Mouse (Mus musculus) forebrain, embryonic 14.5 days (tissue): ENCODE results near the gene 1110017D15Rik. TPM values are rescaled to one million over a fixed set of nuclear protein-coding genes. Genes with fewer than 3 reads are reported as not detected.
"Not testable (repeated sequence)": the region's sequence is repeated elsewhere in the genome, so short reads cannot be mapped to it uniquely, and the experiment has no call there.

Source experiments
- ATAC-seq: fragments of 200-750 bp; cut with Nextera tagmentation; 2 replicates; pipeline ENCODE4 v1.8.0; 2017; ENCODE audit warnings: mild to moderate bottlenecking, moderate library complexity
- DNase-seq: peaks from one replicate; pipeline ENCODE4 v3.0.0-alpha.2; 2015; ENCODE audit warnings: low spot score
- H3K27ac ChIP-seq: fragments of 300-500 bp; sonication (generic); 2 replicates; pipeline ENCODE4 v1.5.1; 2014; ENCODE audit warnings: low read depth, mild to moderate bottlenecking, control low read depth, low read length, moderate library complexity
- H3K27me3 ChIP-seq: fragments of 300-500 bp; sonication (generic); replicated peaks from 2 replicates; pipeline ENCODE4 v1.6.1; 2014; ENCODE audit warnings: low read length, control low read depth, mixed read lengths; ENCODE audit not compliant: control insufficient read depth, insufficient read depth
- H3K36me3 ChIP-seq: fragments of 300-500 bp; sonication (generic); 2 replicates; pipeline ENCODE4 v1.6.1; 2014; ENCODE audit warnings: low read length, control low read depth; ENCODE audit not compliant: control insufficient read depth, insufficient read depth
- H3K4me1 ChIP-seq: fragments of 300-500 bp; sonication (generic); 2 replicates; pipeline ENCODE4 v1.6.1; 2014; ENCODE audit warnings: antibody characterized with exemption, low read length, control low read depth; ENCODE audit not compliant: control insufficient read depth, insufficient read depth
- H3K4me2 ChIP-seq: fragments of 300-500 bp; sonication (generic); 2 replicates; pipeline ENCODE4 v1.6.1; 2014; ENCODE audit warnings: mild to moderate bottlenecking, control low read depth, low read length
- H3K4me3 ChIP-seq: fragments of 300-500 bp; sonication (generic); 2 replicates; pipeline ENCODE4 v1.5.1; 2014; ENCODE audit warnings: low read depth, low read length, control low read depth
- H3K9ac ChIP-seq: fragments of 300-500 bp; sonication (generic); 2 replicates; pipeline ENCODE4 v1.6.1; 2014; ENCODE audit warnings: mild to moderate bottlenecking, low read length, control low read depth, moderate library complexity
- H3K9me3 ChIP-seq: fragments of 300-500 bp; sonication (generic); replicated peaks from 2 replicates; pipeline ENCODE4 v1.6.1; 2016; ENCODE audit warnings: low read length, control low read depth, mixed read lengths; ENCODE audit not compliant: control insufficient read depth
- WGBS: fragments of 180-500 bp; shearing (Covaris S2); extraction: QIAGEN DNeasy Blood & Tissue Kit; methylation state at CpG from one replicate; pipeline ENCODE4 v1.1.7; 2014; 5-methylcytosine and 5-hydroxymethylcytosine counted together
- polyA plus RNA-seq: library from polyadenylated mRNA; unstranded; fragments of >200 nt; fragmentation: Nextera tagmentation; extraction: Ambion mirVana; gene quantifications from 2 replicates; pipeline ENCODE4 v1.2.1, GENCODE M21; 2014

1110017D15Rik gene
- polyA plus RNA-seq, 1 experiment from 2014 or later = 11.1 TPM

GRCm38 (mm10) chr4:41468396-41469080, 48.6 kb downstream of the 1110017D15Rik start:
- no peaks in the 10 kb centered on the region for H3K9me3 ChIP-seq
- peak; percentile 84 for DNase-seq
- H3K4me3 ChIP-seq = no peak overlapping the region
- H3K36me3 ChIP-seq = no peaks in the 10 kb centered on the region
- no peak for ATAC-seq
- H3K4me2 ChIP-seq = no peak overlapping the region
- WGBS = 54% methylated on average over 17 of the region's 17 CpGs
- no peaks in the 10 kb centered on the region for H3K27me3 ChIP-seq
- no peak overlapping the region for H3K27ac ChIP-seq
- no peak overlapping the region for H3K9ac ChIP-seq
- H3K4me1 ChIP-seq = peaks cover 28% of the 10 kb centered on the region

GRCm38 (mm10) chr4:41465287-41465665, 51.9 kb downstream of the 1110017D15Rik start:
- 4% methylated on average over 17 of the region's 17 CpGs for WGBS
- Histone ChIP-seq H3K4me3 (peak overlapping the region; percentile 60), H3K36me3 (no peaks in the 10 kb centered on the region; the same call in 1 of the 2 replicates), H3K4me1 (peaks cover 14% of the 10 kb centered on the region), H3K9ac (peak overlapping the region; percentile 73), H3K4me2 (peak overlapping the region; percentile 52), H3K27ac (no peak overlapping the region), H3K9me3 (no peaks in the 10 kb centered on the region), H3K27me3 (no peaks in the 10 kb centered on the region)
- ATAC-seq = peak; percentile 7
- DNase-seq = peak; percentile 49

DNA sequence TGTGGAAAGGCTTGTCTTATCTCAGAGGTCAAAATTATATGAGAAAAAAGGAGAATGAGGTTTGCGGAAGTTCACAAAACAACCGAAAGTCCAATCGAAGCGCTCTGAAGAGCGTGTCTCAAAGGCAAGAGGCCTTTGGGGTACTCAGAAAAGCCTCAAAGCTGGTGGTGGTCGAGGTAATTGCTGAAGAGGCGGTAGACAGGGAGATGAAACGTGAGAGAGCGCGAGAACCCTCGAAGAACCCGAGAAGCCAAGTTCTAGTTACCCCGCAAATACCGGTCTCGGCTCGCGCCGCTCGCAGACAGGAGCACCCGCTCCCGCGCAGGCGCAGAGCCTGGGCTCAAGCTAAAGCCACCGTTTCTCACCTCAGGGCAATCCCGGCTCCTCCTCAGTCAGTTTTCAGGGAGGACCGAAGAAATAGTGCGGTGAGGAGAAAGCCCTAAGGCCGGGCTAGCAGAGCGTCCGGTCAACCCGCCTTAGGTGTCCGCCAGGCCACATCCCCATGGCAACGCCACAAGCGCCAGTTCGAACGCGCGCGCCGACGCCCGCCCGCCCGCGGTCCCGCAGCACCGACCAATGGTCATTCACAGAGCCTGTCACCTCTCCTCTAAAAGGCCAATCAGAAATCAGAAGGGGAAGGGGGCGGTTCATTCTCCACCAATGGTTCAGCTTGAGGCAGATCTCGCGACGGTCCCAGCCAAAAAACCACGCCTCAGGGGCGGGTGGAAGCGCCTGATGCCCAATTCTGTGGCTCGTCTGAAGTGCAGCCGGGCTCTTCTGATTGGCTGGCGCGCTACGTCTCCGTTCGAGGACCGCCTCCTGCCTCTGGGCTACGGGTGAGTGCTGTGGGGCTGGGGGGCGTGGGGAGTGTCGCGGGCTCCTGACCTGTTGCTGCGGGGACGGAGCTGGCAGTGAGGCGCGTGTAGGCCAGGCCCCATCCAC, 52.5 kb downstream of the 1110017D15Rik start, which contains the start of the genes Kif24 and Nudt2:
TSS of gene Kif24 (minus strand) at position 543 of the 942 bp plus-strand sequence.
TSS of gene Nudt2 (plus strand) at position 807 of the 942 bp plus-strand sequence.
- Histone ChIP-seq H3K27me3 (no peaks in the 10 kb centered on the region), H3K36me3 (no peaks in the 10 kb centered on the region; the same call in 1 of the 2 replicates), H3K4me1 (peaks cover 8% of the 10 kb centered on the region), H3K4me2 (peak within 1 kb of the TSS; percentile 61), H3K9ac (peak within 1 kb of the TSS; percentile 73), H3K4me3 (peak within 1 kb of the TSS; percentile 60), H3K9me3 (no peaks in the 10 kb centered on the region), H3K27ac (peak within 1 kb of the TSS; percentile 60; the same call in 1 of the 2 replicates)
- WGBS = under 1% methylated on average over 70 of the region's 70 CpGs
- DNase-seq (peak; percentile 100), ATAC-seq (peak; percentile 98)

DNA sequence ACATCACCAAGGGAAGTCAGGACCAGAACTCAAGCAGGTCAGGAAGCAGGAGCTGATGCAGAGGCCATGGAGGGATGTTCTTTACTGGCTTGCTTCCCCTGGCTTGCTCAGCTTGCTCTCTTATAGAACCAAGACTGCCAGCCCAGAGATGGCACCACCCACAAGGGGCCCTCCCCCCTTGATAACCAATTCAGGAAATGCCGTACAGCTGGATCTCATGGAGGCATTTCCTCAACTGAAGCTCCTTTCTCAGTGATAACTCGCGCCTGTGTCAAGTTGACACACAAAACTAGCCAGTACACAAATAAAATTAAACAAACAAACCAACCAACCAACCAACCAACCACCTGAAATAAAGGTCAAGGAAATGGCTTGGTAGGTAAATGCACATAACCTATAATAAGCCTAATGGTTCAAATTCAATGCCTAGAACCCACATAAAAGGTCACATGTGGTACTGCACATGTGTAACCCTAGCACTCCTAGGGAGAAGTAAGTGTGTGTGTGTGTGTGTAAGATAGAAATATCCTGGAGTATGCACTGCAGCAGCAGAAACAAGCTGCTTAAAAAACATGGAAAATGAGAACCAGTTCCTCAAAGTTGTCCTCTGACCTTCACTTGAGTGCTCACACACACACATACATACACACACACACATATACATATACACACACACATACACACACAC, 53.9 kb downstream of the 1110017D15Rik start:
- H3K4me1 ChIP-seq, H3K36me3 ChIP-seq, H3K9ac ChIP-seq, ATAC-seq, H3K27ac ChIP-seq, H3K27me3 ChIP-seq, DNase-seq, H3K9me3 ChIP-seq: not testable (repeated sequence)
- H3K4me3 ChIP-seq = peak overlapping the region; percentile 60
- H3K4me2 ChIP-seq = peak overlapping the region; percentile 61
- WGBS = 86% methylated on average over 3 of the region's 3 CpGs

GRCm38 (mm10) chr4:41460690-41461089, 56.4 kb downstream of the 1110017D15Rik start:
- Histone ChIP-seq H3K27ac (no peak overlapping the region), H3K4me3 (no peak overlapping the region), H3K4me2 (no peak overlapping the region), H3K36me3 (no peaks in the 10 kb centered on the region; the same call in 1 of the 2 replicates), H3K27me3 (no peaks in the 10 kb centered on the region), H3K4me1 (no peaks in the 10 kb centered on the region; the same call in 1 of the 2 replicates), H3K9ac (no peak overlapping the region), H3K9me3 (no peaks in the 10 kb centered on the region)
- no peak for DNase-seq
- ATAC-seq = no peak
- 87% methylated on average over 1 of the region's 1 CpGs for WGBS

Other genes with a start within 250 kb of the 1110017D15Rik start
- 41.7 and 51.2 TPM in 2 replicates for gene Ubap2, start 242.2 kb downstream of the 1110017D15Rik start, polyA plus RNA-seq
- 53.4 and 64.7 TPM in 2 replicates for gene Dcaf12, start 202.4 kb downstream of the 1110017D15Rik start, polyA plus RNA-seq
- 59.6 and 74.9 TPM in 2 replicates for gene Ubap1, start 168.3 kb downstream of the 1110017D15Rik start, polyA plus RNA-seq
- 3.0 and 4.1 TPM in 2 replicates for gene Kif24, start 52.4 kb downstream of the 1110017D15Rik start, polyA plus RNA-seq
- 80.2 and 82.0 TPM in 2 replicates for gene Nudt2, start 52.2 kb downstream of the 1110017D15Rik start, polyA plus RNA-seq
- gene AI464131, start 14.3 kb downstream of the 1110017D15Rik start, polyA plus RNA-seq = 2.4 and 2.6 TPM in 2 replicates
- 10.4 and 11.3 TPM in 2 replicates for gene Fam219a, start 52.2 kb upstream of the 1110017D15Rik start, polyA plus RNA-seq
- gene Dnaic1, start 52.4 kb upstream of the 1110017D15Rik start, polyA plus RNA-seq = 1.4 and 1.6 TPM in 2 replicates
- 64.7 and 73.9 TPM in 2 replicates for gene Enho, start 123.0 kb upstream of the 1110017D15Rik start, polyA plus RNA-seq
- 12.6 and 12.7 TPM in 2 replicates for gene Cntfr, start 179.8 kb upstream of the 1110017D15Rik start, polyA plus RNA-seq
- 23.9 and 24.3 TPM in 2 replicates for gene Il11ra1, start 182.7 kb upstream of the 1110017D15Rik start, polyA plus RNA-seq
- 72.2 and 83.3 TPM in 2 replicates for gene Rpp25l, start 196.2 kb upstream of the 1110017D15Rik start, polyA plus RNA-seq
- gene Dctn3, start 205.8 kb upstream of the 1110017D15Rik start, polyA plus RNA-seq = 301 and 330 TPM in 2 replicates
- gene Arid3c, start 213.8 kb upstream of the 1110017D15Rik start, polyA plus RNA-seq = 0.12 and 0.15 TPM in 2 replicates
- gene Galt, start 237.9 kb upstream of the 1110017D15Rik start, polyA plus RNA-seq = 23.4 and 25.2 TPM in 2 replicates
- 49.8 and 54.2 TPM in 2 replicates for gene Sigmar1, start 238.8 kb upstream of the 1110017D15Rik start, polyA plus RNA-seq